Mouse (Mus musculus): Measurements from ENCODE around the gene Clca2. TPM values are rescaled to one million over a fixed set of nuclear protein-coding genes. Genes with fewer than 3 reads are reported as not detected.

Clca2 gene
- 0.12 and 0.17 TPM in 2 replicates for polyA plus RNA-seq (2015; fragmentation: Nextera tagmentation; extraction: Ambion mirVana)

GRCm38 (mm10) chr3:145099291-145099690, at the start of gene Clca2:
TSS of gene Clca2 (minus strand) at chr3:145099443.
- WGBS = 61% methylated on average over 6 of the region's 6 CpGs
- no peak for ATAC-seq

GRCm38 (mm10) chr3:145147952-145148351, 48.7 kb upstream of the Clca2 start:
- Histone ChIP-seq H3K4me1 (ENCODE audit: control insufficient read depth, insufficient read depth, low read length) (no peaks in the 10 kb centered on the region), H3K27me3 (replicated peaks; ENCODE audit: control insufficient read depth, insufficient read depth, low read length) (no peaks in the 10 kb centered on the region), H3K27ac (ENCODE audit: low read length) (no peak overlapping the region), H3K4me2 (ENCODE audit: low read depth, low read length) (no peak overlapping the region), H3K9me3 (ENCODE audit: control insufficient read depth, low read length) (no peaks in the 10 kb centered on the region), H3K9ac (ENCODE audit: low read depth, low read length) (no peak overlapping the region), H3K4me3 (ENCODE audit: low read length) (no peak overlapping the region), H3K36me3 (ENCODE audit: control insufficient read depth, insufficient read depth, low read length) (no peaks in the 10 kb centered on the region)
- no peak for ATAC-seq

More at GRCm38 (mm10) chr3:145099291-145099690, at the start of gene Clca2:
- Histone ChIP-seq H3K4me2 (ENCODE audit: low read depth, low read length) (no peak within 1 kb of the TSS), H3K4me1 (ENCODE audit: control insufficient read depth, insufficient read depth, low read length) (no peaks in the 10 kb centered on the region), H3K9me3 (ENCODE audit: control insufficient read depth, low read length) (no peaks in the 10 kb centered on the region), H3K27me3 (replicated peaks; ENCODE audit: control insufficient read depth, insufficient read depth, low read length) (no peaks in the 10 kb centered on the region), H3K9ac (ENCODE audit: low read depth, low read length) (no peak within 1 kb of the TSS), H3K36me3 (ENCODE audit: control insufficient read depth, insufficient read depth, low read length) (no peaks in the 10 kb centered on the region), H3K4me3 (ENCODE audit: low read length) (no peak within 1 kb of the TSS), H3K27ac (ENCODE audit: low read length) (no peak within 1 kb of the TSS)

DNA sequence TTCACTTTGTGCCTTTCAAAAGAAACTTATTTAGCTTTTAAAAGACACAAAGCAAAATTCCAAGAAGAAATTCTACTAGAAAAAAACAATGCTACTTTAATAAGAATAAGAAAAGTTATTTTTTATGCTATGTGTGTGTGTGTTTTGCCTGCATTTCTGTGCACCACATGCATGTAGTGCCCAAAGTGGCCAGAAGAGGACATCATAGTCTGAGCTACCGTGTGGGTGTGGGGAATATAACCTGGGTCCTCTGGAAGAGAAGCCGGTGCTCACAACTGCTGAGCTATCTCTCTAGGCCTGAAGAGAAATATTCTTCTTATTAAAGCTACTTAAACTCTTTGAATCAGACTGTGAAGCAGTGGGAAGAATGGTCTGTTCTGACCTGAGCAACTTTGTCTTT, 48.2 kb upstream of the Clca2 start:
- 65% methylated on average over 2 of the region's 2 CpGs for WGBS

DNA sequence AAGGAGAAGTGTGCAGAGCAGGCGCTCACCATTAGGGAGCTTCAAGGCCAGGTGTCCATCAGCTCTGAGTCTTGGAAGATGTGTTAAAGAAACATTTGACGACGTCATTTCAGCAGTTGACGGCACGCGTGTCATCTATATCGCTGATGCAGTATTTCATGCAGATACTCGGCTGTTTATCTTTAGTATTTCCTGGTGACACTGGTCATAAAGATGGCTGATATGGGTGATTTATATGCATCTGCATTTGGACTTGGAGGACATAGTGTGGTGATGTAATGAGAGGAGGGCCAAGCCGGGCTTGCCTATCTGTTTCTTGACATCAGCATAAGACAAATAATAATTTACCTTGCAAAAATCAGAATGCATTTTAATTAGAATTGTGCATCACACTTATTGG, 47.6 kb upstream of the Clca2 start:
- Histone ChIP-seq H3K4me2 (ENCODE audit: low read depth, low read length) (no peak overlapping the region), H3K4me1 (ENCODE audit: control insufficient read depth, insufficient read depth, low read length) (no peaks in the 10 kb centered on the region), H3K27ac (ENCODE audit: low read length) (no peak overlapping the region), H3K4me3 (ENCODE audit: low read length) (no peak overlapping the region), H3K27me3 (replicated peaks; ENCODE audit: control insufficient read depth, insufficient read depth, low read length) (no peaks in the 10 kb centered on the region), H3K36me3 (ENCODE audit: control insufficient read depth, insufficient read depth, low read length) (no peaks in the 10 kb centered on the region), H3K9ac (ENCODE audit: low read depth, low read length) (no peak overlapping the region), H3K9me3 (ENCODE audit: control insufficient read depth, low read length) (no peaks in the 10 kb centered on the region)
- ATAC-seq = peak; percentile 56
- 80% methylated on average over 9 of the region's 9 CpGs for WGBS

More for the DNA sequence above, 48.2 kb upstream of the Clca2 start:
- H3K4me3 ChIP-seq (ENCODE audit: low read length) = no peak overlapping the region
- H3K9me3 ChIP-seq (ENCODE audit: control insufficient read depth, low read length) = no peaks in the 10 kb centered on the region
- H3K27me3 ChIP-seq (replicated peaks; ENCODE audit: control insufficient read depth, insufficient read depth, low read length) = no peaks in the 10 kb centered on the region
- no peak for ATAC-seq
- no peak overlapping the region for H3K27ac ChIP-seq (ENCODE audit: low read length)
- no peak overlapping the region for H3K4me2 ChIP-seq (ENCODE audit: low read depth, low read length)
- H3K36me3 ChIP-seq (ENCODE audit: control insufficient read depth, insufficient read depth, low read length) = no peaks in the 10 kb centered on the region
- H3K4me1 ChIP-seq (ENCODE audit: control insufficient read depth, insufficient read depth, low read length) = no peaks in the 10 kb centered on the region
- H3K9ac ChIP-seq (ENCODE audit: low read depth, low read length) = no peak overlapping the region

DNA sequence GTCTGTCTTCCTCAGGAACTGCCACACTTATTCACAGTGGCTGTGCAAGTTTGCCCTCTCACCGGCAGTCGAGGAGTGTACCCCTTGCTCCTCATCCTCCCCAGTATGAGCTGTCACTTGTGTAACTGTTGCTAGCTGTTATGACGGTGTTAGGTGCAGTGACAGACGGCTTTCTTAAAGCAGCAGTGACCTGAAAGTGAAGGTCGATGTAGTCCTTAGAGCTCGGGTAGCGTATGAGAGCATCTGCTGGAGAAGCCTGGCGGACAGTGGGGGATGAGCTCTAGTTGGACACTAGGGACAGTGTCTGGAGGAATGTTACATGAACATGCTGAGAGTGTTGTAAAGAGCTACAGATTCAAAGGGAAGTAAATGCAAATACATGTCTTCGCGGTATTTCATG, 44.6 kb upstream of the Clca2 start:
- Histone ChIP-seq H3K9me3 (ENCODE audit: control insufficient read depth, low read length) (no peaks in the 10 kb centered on the region), H3K4me1 (ENCODE audit: control insufficient read depth, insufficient read depth, low read length) (no peaks in the 10 kb centered on the region), H3K4me2 (ENCODE audit: low read depth, low read length) (no peak overlapping the region), H3K4me3 (ENCODE audit: low read length) (no peak overlapping the region), H3K36me3 (ENCODE audit: control insufficient read depth, insufficient read depth, low read length) (no peaks in the 10 kb centered on the region), H3K27me3 (replicated peaks; ENCODE audit: control insufficient read depth, insufficient read depth, low read length) (no peaks in the 10 kb centered on the region), H3K9ac (ENCODE audit: low read depth, low read length) (no peak overlapping the region), H3K27ac (ENCODE audit: low read length) (no peak overlapping the region)
- 86% methylated on average over 10 of the region's 10 CpGs for WGBS
- ATAC-seq = no peak

DNA sequence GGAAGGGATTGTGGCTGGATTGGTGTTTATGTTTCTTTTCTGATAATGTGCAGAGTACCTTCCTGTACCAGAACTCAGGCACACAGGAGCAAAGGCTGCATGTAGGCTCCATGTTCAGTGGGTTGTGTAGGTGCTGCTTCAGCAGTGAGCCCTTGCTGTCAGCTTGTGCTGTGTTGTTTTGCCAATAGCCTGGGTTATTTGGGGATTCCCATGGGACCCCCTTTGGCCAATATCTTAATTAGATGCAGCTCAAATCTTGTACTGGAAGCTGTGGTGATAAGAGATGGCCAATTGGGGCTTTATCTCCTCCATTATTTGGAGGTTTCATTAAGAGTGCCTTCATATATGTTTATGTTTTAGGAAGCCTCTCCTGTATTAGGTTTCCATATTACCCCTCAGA, 43.7 kb upstream of the Clca2 start:
- Histone ChIP-seq H3K4me3 (ENCODE audit: low read length) (no peak overlapping the region), H3K4me1 (ENCODE audit: control insufficient read depth, insufficient read depth, low read length) (no peaks in the 10 kb centered on the region), H3K27ac (ENCODE audit: low read length) (no peak overlapping the region), H3K36me3 (ENCODE audit: control insufficient read depth, insufficient read depth, low read length) (no peaks in the 10 kb centered on the region), H3K4me2 (ENCODE audit: low read depth, low read length) (no peak overlapping the region), H3K27me3 (replicated peaks; ENCODE audit: control insufficient read depth, insufficient read depth, low read length) (no peaks in the 10 kb centered on the region), H3K9ac (ENCODE audit: low read depth, low read length) (no peak overlapping the region), H3K9me3 (ENCODE audit: control insufficient read depth, low read length) (no peaks in the 10 kb centered on the region)
- no peak for ATAC-seq

- no peak overlapping the region for H3K4me3 ChIP-seq (ENCODE audit: low read length)
- H3K4me2 ChIP-seq (ENCODE audit: low read depth, low read length) = no peak overlapping the region
- H3K4me1 ChIP-seq (ENCODE audit: control insufficient read depth, insufficient read depth, low read length) = no peaks in the 10 kb centered on the region
- H3K36me3 ChIP-seq (ENCODE audit: control insufficient read depth, insufficient read depth, low read length) = no peaks in the 10 kb centered on the region
- no peaks in the 10 kb centered on the region for H3K9me3 ChIP-seq (ENCODE audit: control insufficient read depth, low read length)
- ATAC-seq = peak; percentile 42; the same call in 1 of the 2 replicates
- H3K27me3 ChIP-seq (replicated peaks; ENCODE audit: control insufficient read depth, insufficient read depth, low read length) = no peaks in the 10 kb centered on the region
- no peak overlapping the region for H3K9ac ChIP-seq (ENCODE audit: low read depth, low read length)
- H3K27ac ChIP-seq (ENCODE audit: low read length) = no peak overlapping the region
- WGBS = 62% methylated on average over 4 of the region's 4 CpGs
Observed at GRCm38 (mm10) chr3:145140236-145140635, 41.0 kb upstream of the Clca2 start.

- peak; percentile 63; the same call in 1 of the 2 replicates for ATAC-seq
- H3K4me3 ChIP-seq (ENCODE audit: low read length) = no peak overlapping the region
- H3K27ac ChIP-seq (ENCODE audit: low read length) = no peak overlapping the region
Observed at GRCm38 (mm10) chr3:145131210-145131868, 32.1 kb upstream of the Clca2 start.

DNA sequence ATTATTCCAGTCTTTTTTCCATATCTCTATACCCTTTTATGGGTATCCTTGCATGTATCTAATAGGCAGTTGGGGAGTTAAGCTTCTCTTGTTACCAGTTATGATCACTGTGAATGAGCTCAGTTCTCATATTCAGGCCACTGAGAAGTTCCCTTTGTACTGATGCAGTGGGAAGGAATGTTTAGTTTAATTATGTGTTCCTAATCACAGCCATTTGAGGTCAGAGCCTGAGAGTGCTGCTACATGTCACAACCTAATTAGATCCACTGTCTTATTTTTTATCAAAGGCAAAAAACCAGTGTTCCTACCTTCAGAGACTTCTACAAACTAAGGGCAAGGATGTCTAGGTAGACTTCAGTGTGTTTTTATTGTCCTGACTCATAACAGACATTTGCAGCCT, 30.1 kb upstream of the Clca2 start:
- H3K4me3 ChIP-seq (ENCODE audit: low read length) = no peak overlapping the region
- H3K9me3 ChIP-seq (ENCODE audit: control insufficient read depth, low read length) = no peaks in the 10 kb centered on the region
- H3K27ac ChIP-seq (ENCODE audit: low read length) = no peak overlapping the region
- no peak overlapping the region for H3K9ac ChIP-seq (ENCODE audit: low read depth, low read length)
- H3K4me1 ChIP-seq (ENCODE audit: control insufficient read depth, insufficient read depth, low read length) = peaks cover 2% of the 10 kb centered on the region; the same call in 1 of the 2 replicates
- no peak for ATAC-seq
- no peak overlapping the region for H3K4me2 ChIP-seq (ENCODE audit: low read depth, low read length)
- no peaks in the 10 kb centered on the region for H3K27me3 ChIP-seq (replicated peaks; ENCODE audit: control insufficient read depth, insufficient read depth, low read length)
- 0 out of 2 replicates have a peak, but pooled peaks cover 3% of the 10 kb centered on the region for H3K36me3 ChIP-seq (ENCODE audit: control insufficient read depth, insufficient read depth, low read length)

More at GRCm38 (mm10) chr3:145131210-145131868, 32.1 kb upstream of the Clca2 start:
- H3K9me3 ChIP-seq (ENCODE audit: control insufficient read depth, low read length) = no peaks in the 10 kb centered on the region
- H3K36me3 ChIP-seq (ENCODE audit: control insufficient read depth, insufficient read depth, low read length) = 0 out of 2 replicates have a peak, but pooled peaks cover 3% of the 10 kb centered on the region
- 16% methylated on average over 3 of the region's 3 CpGs for WGBS
- H3K9ac ChIP-seq (ENCODE audit: low read depth, low read length) = no peak overlapping the region
- no peak overlapping the region for H3K4me2 ChIP-seq (ENCODE audit: low read depth, low read length)
- peaks cover 2% of the 10 kb centered on the region; the same call in 1 of the 2 replicates for H3K4me1 ChIP-seq (ENCODE audit: control insufficient read depth, insufficient read depth, low read length)
- H3K27me3 ChIP-seq (replicated peaks; ENCODE audit: control insufficient read depth, insufficient read depth, low read length) = no peaks in the 10 kb centered on the region

DNA sequence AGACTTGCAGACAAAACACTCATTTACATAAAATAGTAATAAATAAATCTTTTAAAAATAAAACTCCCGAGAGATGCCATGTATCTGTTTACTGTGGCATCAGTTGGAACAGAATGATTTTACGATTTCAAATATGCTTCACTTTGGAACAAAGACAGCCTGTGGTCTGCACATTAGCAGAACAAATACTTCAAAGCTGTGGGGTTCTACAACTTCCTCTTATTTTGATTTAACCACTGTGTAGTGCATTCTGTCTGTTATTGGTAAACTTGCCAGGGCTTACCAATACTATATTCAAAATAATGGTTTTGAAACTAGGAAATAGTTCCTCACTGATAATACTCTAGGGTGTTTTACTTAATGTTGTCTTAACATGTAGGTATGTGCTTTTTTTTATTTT, 27.4 kb upstream of the Clca2 start:
- 0 out of 2 replicates have a peak, but pooled peaks cover 3% of the 10 kb centered on the region for H3K36me3 ChIP-seq (ENCODE audit: control insufficient read depth, insufficient read depth, low read length)
- H3K27ac ChIP-seq (ENCODE audit: low read length) = no peak overlapping the region
- no peaks in the 10 kb centered on the region for H3K4me1 ChIP-seq (ENCODE audit: control insufficient read depth, insufficient read depth, low read length)
- 86% methylated on average over 2 of the region's 2 CpGs for WGBS
- H3K9ac ChIP-seq (ENCODE audit: low read depth, low read length) = no peak overlapping the region
- H3K4me2 ChIP-seq (ENCODE audit: low read depth, low read length) = no peak overlapping the region
- no peaks in the 10 kb centered on the region for H3K9me3 ChIP-seq (ENCODE audit: control insufficient read depth, low read length)
- ATAC-seq = no peak
- H3K27me3 ChIP-seq (replicated peaks; ENCODE audit: control insufficient read depth, insufficient read depth, low read length) = no peaks in the 10 kb centered on the region
- no peak overlapping the region for H3K4me3 ChIP-seq (ENCODE audit: low read length)

Data from intestine, embryonic 16.5 days (tissue).